ENCODE assay signal across 8 mouse cellular contexts in genomic region chr3:98013401-98014281, GRCm38 (mm10). TPM values are rescaled to one million over a fixed set of nuclear protein-coding genes. Genes with fewer than 3 reads are reported as not detected.
A peak's percentile ranks its signal among the peaks of the same experiment; 100 is the strongest.
DNase-seq lines count a peak whose midpoint lies in the region; ATAC-seq and TF ChIP-seq lines count a peak whose summit lies in the region.

TSS of gene Notch2 (plus strand) at chr3:98013527.

- peak within 1 kb of the TSS; percentile 99 for H3K27ac ChIP-seq in embryonic facial prominence, embryonic 13.5 days
- H3K27ac ChIP-seq in heart, adult 2 months, result peak within 1 kb of the TSS; percentile 97
- peak within 1 kb of the TSS; percentile 97 for H3K27ac ChIP-seq in limb, embryonic 14.5 days (replicated peaks; ENCODE audit: low read depth, low read length)
- H3K27ac ChIP-seq in midbrain, postnatal 0 days (ENCODE audit: low read depth, low read length), result peak within 1 kb of the TSS; percentile 32; the same call in 1 of the 2 replicates

- peak; percentile 94 for DNase-seq in 3134 (ENCODE audit: extremely low read depth, insufficient read length, low spot score)
- peak; percentile 97 to 98 for DNase-seq in adrenal gland, postnatal 36 days
- DNase-seq in heart, adult 2 months, result peak; percentile 97 to 98
- DNase-seq in kidney, adult 9 months, result peak; percentile 95
- peak; percentile 94 for DNase-seq in limb, embryonic 14.5 days (ENCODE audit: low spot score)
- peak; percentile 94 for DNase-seq in midbrain, postnatal 0 days (ENCODE audit: low spot score)
- DNase-seq in spleen, postnatal 14 days (ENCODE audit: low spot score in 2 of 2), result peak; percentile 93 to 96

- TF ChIP-seq CTCF in heart, adult 2 months (IDR thresholded peaks at IDR 0.05), result no peak
- no peak for TF ChIP-seq CTCF in midbrain, postnatal 0 days (IDR thresholded peaks at IDR 0.05)

- no peak for TF ChIP-seq EP300 in heart, adult 2 months (IDR thresholded peaks at IDR 0.05; ENCODE audit: insufficient read depth, low read depth, low read length)

- peaks cover 4% of the 10 kb centered on the region for H3K79me2 ChIP-seq in heart, adult 2 months (replicated peaks; ENCODE audit: control insufficient read depth, insufficient read depth, low read length)

- intact Hi-C loops in heart, adult 2 months (cut with DNase I), result loop anchor here (2.0 to 10.0 kb wide), 5 partner anchors 29 to 401 kb away; partner anchors contain the start of gene Prkab2

- H3K36me3 ChIP-seq in embryonic facial prominence, embryonic 13.5 days, result no peaks in the 10 kb centered on the region
- no peaks in the 10 kb centered on the region for H3K36me3 ChIP-seq in heart, adult 2 months (ENCODE audit: control insufficient read depth, insufficient read depth, low read length)
- H3K36me3 ChIP-seq in limb, embryonic 14.5 days (ENCODE audit: control insufficient read depth, insufficient read depth, low read length), result no peaks in the 10 kb centered on the region
- H3K36me3 ChIP-seq in midbrain, postnatal 0 days (ENCODE audit: insufficient read depth, low read length), result no peaks in the 10 kb centered on the region

- H3K9ac ChIP-seq in embryonic facial prominence, embryonic 13.5 days, result peak within 1 kb of the TSS; percentile 98
- peak within 1 kb of the TSS; percentile 89 for H3K9ac ChIP-seq in heart, adult 2 months (ENCODE audit: low read depth, low read length)
- H3K9ac ChIP-seq in limb, embryonic 14.5 days (ENCODE audit: low read depth, low read length, severe bottlenecking), result peak within 1 kb of the TSS; percentile 91
- peak within 1 kb of the TSS; percentile 64 for H3K9ac ChIP-seq in midbrain, postnatal 0 days (replicated peaks; ENCODE audit: low read length, poor library complexity, severe bottlenecking)

- peak; percentile 85 for TF ChIP-seq POLR2A in heart, adult 2 months (IDR thresholded peaks at IDR 0.05; ENCODE audit: insufficient read depth, low read depth, low read length)
- peak; percentile 94 for TF ChIP-seq POLR2A in limb, embryonic 14.5 days (IDR thresholded peaks at IDR 0.05; ENCODE audit: borderline replicate concordance, extremely low read depth, insufficient read depth, insufficient read length)

- H3K9me3 ChIP-seq in embryonic facial prominence, embryonic 13.5 days, result no peaks in the 10 kb centered on the region
- no peaks in the 10 kb centered on the region for H3K9me3 ChIP-seq in limb, embryonic 14.5 days (ENCODE audit: control insufficient read depth, low read length)
- H3K9me3 ChIP-seq in midbrain, postnatal 0 days (ENCODE audit: low read length), result no peaks in the 10 kb centered on the region

- peak within 1 kb of the TSS; percentile 71 for H3K4me2 ChIP-seq in embryonic facial prominence, embryonic 13.5 days
- peak within 1 kb of the TSS; percentile 68 for H3K4me2 ChIP-seq in limb, embryonic 14.5 days (replicated peaks; ENCODE audit: low read depth, low read length, severe bottlenecking)
- H3K4me2 ChIP-seq in midbrain, postnatal 0 days (ENCODE audit: low read depth, low read length, poor library complexity, severe bottlenecking), result peak within 1 kb of the TSS; percentile 98

- peak within 1 kb of the TSS; percentile 87 for H3K4me3 ChIP-seq in embryonic facial prominence, embryonic 13.5 days
- H3K4me3 ChIP-seq in heart, adult 2 months, result peak within 1 kb of the TSS; percentile 93
- H3K4me3 ChIP-seq in limb, embryonic 14.5 days (replicated peaks; ENCODE audit: low read length), result peak within 1 kb of the TSS; percentile 85
- H3K4me3 ChIP-seq in midbrain, postnatal 0 days (ENCODE audit: low read depth, low read length), result peak within 1 kb of the TSS; percentile 82

- WGBS in embryonic facial prominence, embryonic 13.5 days, result under 1% methylated on average over 95 of the region's 95 CpGs
- under 1% methylated on average over 95 of the region's 95 CpGs for WGBS in heart, adult 2 months
- under 1% methylated on average over 56 of the region's 95 CpGs for WGBS in limb, embryonic 14.5 days
- under 1% methylated on average over 74 of the region's 95 CpGs for WGBS in midbrain, postnatal 0 days

- peak; percentile 93 for ATAC-seq in embryonic facial prominence, embryonic 13.5 days (ENCODE audit: insufficient number of reproducible peaks, insufficient read depth, low FRiP score, low TSS enrichment, low read depth)
- ATAC-seq in limb, embryonic 14.5 days (ENCODE audit: low FRiP score, low read depth), result peak; percentile 90
- peak; percentile 88 for ATAC-seq in midbrain, postnatal 0 days (ENCODE audit: low FRiP score)

- 0 out of 2 replicates have a peak, but pooled peaks cover 4% of the 10 kb centered on the region for H3K27me3 ChIP-seq in embryonic facial prominence, embryonic 13.5 days
- H3K27me3 ChIP-seq in heart, adult 2 months (ENCODE audit: control insufficient read depth, insufficient read depth, low read length), result no peaks in the 10 kb centered on the region
- no peaks in the 10 kb centered on the region for H3K27me3 ChIP-seq in limb, embryonic 14.5 days (ENCODE audit: control insufficient read depth, insufficient read depth, low read length)
- H3K27me3 ChIP-seq in midbrain, postnatal 0 days (ENCODE audit: insufficient read depth, low read length), result no peaks in the 10 kb centered on the region; the same call in 1 of the 2 replicates

- H3K4me1 ChIP-seq in embryonic facial prominence, embryonic 13.5 days, result peaks cover 43% of the 10 kb centered on the region
- H3K4me1 ChIP-seq in heart, adult 2 months (ENCODE audit: control insufficient read depth, insufficient read depth, low read length), result peaks cover 7% of the 10 kb centered on the region
- H3K4me1 ChIP-seq in limb, embryonic 14.5 days (ENCODE audit: control insufficient read depth, insufficient read depth, low read length), result peaks cover 37% of the 10 kb centered on the region
- 0 out of 2 replicates have a peak, but pooled peaks cover 2% of the 10 kb centered on the region for H3K4me1 ChIP-seq in midbrain, postnatal 0 days (ENCODE audit: insufficient read depth, low read length)

RNA-seq across cellular contexts. Expression of gene Notch2, which starts in this region (rescaled TPM):
- 10 to 100 TPM; 66.1 to 76.2 TPM for total RNA-seq in adrenal gland, postnatal 36 days (2021)
- 35.4 and 37.8 TPM in 2 replicates for polyA plus RNA-seq in embryonic facial prominence, embryonic 13.5 days (2015; fragmentation: Nextera tagmentation; extraction: Ambion mirVana)
- total RNA-seq in heart, adult 2 months (2021), result 10 to 100 TPM; 14.9 to 18.1 TPM
- 10.0 and 14.1 TPM in 2 replicates for polyA plus RNA-seq in heart, adult 2 months (2012; rRNA removed)
- 38.7 and 49.0 TPM in 2 replicates for polyA plus RNA-seq in limb, embryonic 14.5 days (2012; rRNA removed)
- 48.5 and 54.2 TPM in 2 replicates for polyA plus RNA-seq in limb, embryonic 14.5 days (2014; fragmentation: Nextera tagmentation; extraction: Ambion mirVana)
- total RNA-seq in midbrain, postnatal 0 days (2014; rRNA removed), result 22.8 and 33.5 TPM in 2 replicates
- 5.4 and 6.1 TPM in 2 replicates for polyA plus RNA-seq in midbrain, postnatal 0 days (2015; fragmentation: Nextera tagmentation; extraction: Ambion mirVana)

Comparison
In these comparisons a context has a peak if more than half of its experiments do, and no peak if none do; other contexts are left out.
1. Peak in every context shown above with its lines: DNase-seq, ATAC-seq, H3K4me3 ChIP-seq and H3K27ac ChIP-seq.
2. H3K27ac ChIP-seq: peak in every context shown above with its lines; median percentile 99 in embryonic facial prominence, embryonic 13.5 days; 97 in heart, adult 2 months; 97 in limb, embryonic 14.5 days; 32 in midbrain, postnatal 0 days.